Mouse (Mus musculus) stomach, postnatal 0 days (tissue): Measurements from ENCODE around the gene Sycn. TPM values are rescaled to one million over a fixed set of nuclear protein-coding genes. Genes with fewer than 3 reads are reported as not detected.
A peak's percentile ranks its signal among the peaks of the same experiment; 100 is the strongest.

ENCODE experiments used
- ATAC-seq: fragments of 200-750 bp; cut with Nextera tagmentation; 2 replicates; pipeline ENCODE4 v1.8.0; 2017; ENCODE audit not compliant: low FRiP score, low TSS enrichment
- DNase-seq: peaks from one replicate; pipeline ENCODE4 v3.0.0-alpha.2; 2016; ENCODE audit warnings: low spot score
- H3K27ac ChIP-seq: fragments of 300-500 bp; sonication (generic); replicated peaks from 2 replicates; pipeline ENCODE4 v1.5.1; 2014; ENCODE audit warnings: mild to moderate bottlenecking, control low read depth
- H3K27me3 ChIP-seq: fragments of 300-500 bp; sonication (generic); 2 replicates; pipeline ENCODE4 v1.6.1; 2014; ENCODE audit warnings: low read length; ENCODE audit not compliant: control insufficient read depth, insufficient read depth
- H3K36me3 ChIP-seq: fragments of 300-500 bp; sonication (generic); 2 replicates; pipeline ENCODE4 v1.6.1; 2014; ENCODE audit warnings: low read length, mixed read lengths; ENCODE audit not compliant: control insufficient read depth, insufficient read depth
- H3K4me1 ChIP-seq: fragments of 300-500 bp; sonication (generic); replicated peaks from 2 replicates; pipeline ENCODE4 v1.6.1; 2014; ENCODE audit warnings: antibody characterized with exemption; ENCODE audit not compliant: control insufficient read depth, insufficient read depth
- H3K4me2 ChIP-seq: fragments of 300-500 bp; sonication (generic); replicated peaks from 2 replicates; pipeline ENCODE4 v1.6.1; 2014; ENCODE audit warnings: low read depth, mild to moderate bottlenecking, control low read depth, moderate library complexity
- H3K4me3 ChIP-seq: fragments of 300-500 bp; sonication (generic); 2 replicates; pipeline ENCODE4 v1.5.1; 2014; ENCODE audit warnings: low read depth, low read length, control low read depth
- H3K9ac ChIP-seq: fragments of 300-500 bp; sonication (generic); 2 replicates; pipeline ENCODE4 v1.6.1; 2014; ENCODE audit warnings: mild to moderate bottlenecking, low read length, control low read depth, mixed read lengths
- H3K9me3 ChIP-seq: fragments of 300-500 bp; sonication (generic); 2 replicates; pipeline ENCODE4 v1.6.1; 2016; ENCODE audit warnings: low read length; ENCODE audit not compliant: control insufficient read depth
- CTCF ChIP-seq: IDR thresholded peaks from 2 replicates; pipeline ENCODE4 v1.5.1; 2016; ENCODE audit warnings: antibody characterized with exemption, low read depth, mild to moderate bottlenecking, moderate library complexity
- EP300 ChIP-seq: optimal IDR thresholded peaks from 2 replicates; pipeline ENCODE3; 2016; ENCODE audit warnings: antibody characterized with exemption
- WGBS: fragments of 180-500 bp; shearing (Covaris S2); extraction: QIAGEN DNeasy Blood & Tissue Kit; methylation state at CpG from one replicate; pipeline ENCODE4 v1.1.7; 2014; 5-methylcytosine and 5-hydroxymethylcytosine counted together
- polyA plus RNA-seq: library from polyadenylated mRNA; unstranded; fragments of >200 nt; fragmentation: Nextera tagmentation; extraction: Ambion mirVana; gene quantifications from 2 replicates; pipeline ENCODE4 v1.2.1, GENCODE M21; 2015

Sycn gene
- polyA plus RNA-seq, 1 experiment from 2014 or later: 87.6 TPM

GRCm38 (mm10) chr7:28562371-28562770 lies 21.7 kb downstream of the Sycn start:
- H3K36me3 ChIP-seq: peaks cover 27% of the 10 kb centered on the region
- H3K4me3 ChIP-seq: no peak overlapping the region
- TF ChIP-seq CTCF (no peak), EP300 (no peak)
- no peak overlapping the region for H3K4me2 ChIP-seq
- ATAC-seq: no peak
- no peak for DNase-seq
- no peaks in the 10 kb centered on the region for H3K9me3 ChIP-seq
- 86% methylated on average over 13 of the region's 13 CpGs for WGBS
- no peak overlapping the region for H3K27ac ChIP-seq
- H3K9ac ChIP-seq: no peak overlapping the region
- no peaks in the 10 kb centered on the region for H3K27me3 ChIP-seq
- H3K4me1 ChIP-seq: 0 out of 2 replicates have a peak, but pooled peaks cover 2% of the 10 kb centered on the region

DNA sequence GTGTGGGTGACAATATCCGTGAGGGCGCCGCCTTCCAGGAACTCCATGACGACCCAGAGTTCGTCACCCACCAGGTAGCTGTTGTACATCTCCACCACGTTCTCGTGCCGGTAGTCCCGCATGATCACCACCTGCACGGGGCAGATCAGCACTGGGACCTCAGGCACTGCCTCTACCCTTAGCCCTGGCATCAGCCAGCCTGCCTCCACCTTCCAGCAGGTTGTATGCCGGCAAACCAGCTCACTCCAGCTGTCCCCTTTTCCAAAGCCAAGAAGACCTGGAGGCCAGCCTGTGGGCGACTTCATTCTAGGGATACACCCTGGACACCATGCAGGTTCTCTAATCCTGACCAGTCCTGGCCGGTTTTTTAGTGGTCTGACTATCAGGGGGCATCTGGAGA lies 22.3 kb downstream of the Sycn start:
- H3K27ac ChIP-seq: no peak overlapping the region
- no peak overlapping the region for H3K9ac ChIP-seq
- H3K4me1 ChIP-seq: 0 out of 2 replicates have a peak, but pooled peaks cover 2% of the 10 kb centered on the region
- TF ChIP-seq CTCF (no peak), EP300 (no peak)
- no peak overlapping the region for H3K4me2 ChIP-seq
- ATAC-seq (no peak), DNase-seq (no peak)
- H3K9me3 ChIP-seq: no peaks in the 10 kb centered on the region
- 94% methylated on average over 13 of the region's 13 CpGs for WGBS
- no peaks in the 10 kb centered on the region for H3K27me3 ChIP-seq
- no peak overlapping the region for H3K4me3 ChIP-seq
- H3K36me3 ChIP-seq: peaks cover 31% of the 10 kb centered on the region

GRCm38 (mm10) chr7:28565407-28565806 lies 24.7 kb downstream of the Sycn start:
- Histone ChIP-seq H3K9ac (no peak overlapping the region), H3K4me3 (no peak overlapping the region), H3K4me2 (no peak overlapping the region), H3K4me1 (no peaks in the 10 kb centered on the region), H3K9me3 (no peaks in the 10 kb centered on the region), H3K27me3 (no peaks in the 10 kb centered on the region), H3K27ac (no peak overlapping the region), H3K36me3 (peaks cover 25% of the 10 kb centered on the region)
- WGBS: 93% methylated on average over 5 of the region's 5 CpGs
- ATAC-seq (no peak), DNase-seq (no peak)
- TF ChIP-seq CTCF (no peak), EP300 (no peak)

GRCm38 (mm10) chr7:28567539-28567938 lies 26.9 kb downstream of the Sycn start:
- Histone ChIP-seq H3K9me3 (no peaks in the 10 kb centered on the region), H3K36me3 (peaks cover 22% of the 10 kb centered on the region), H3K4me1 (peaks cover 13% of the 10 kb centered on the region), H3K27me3 (no peaks in the 10 kb centered on the region), H3K4me2 (no peak overlapping the region), H3K4me3 (no peak overlapping the region), H3K27ac (no peak overlapping the region), H3K9ac (no peak overlapping the region)
- ATAC-seq (no peak), DNase-seq (no peak)
- WGBS: 95% methylated on average over 4 of the region's 4 CpGs
- TF ChIP-seq CTCF (no peak), EP300 (no peak)

DNA sequence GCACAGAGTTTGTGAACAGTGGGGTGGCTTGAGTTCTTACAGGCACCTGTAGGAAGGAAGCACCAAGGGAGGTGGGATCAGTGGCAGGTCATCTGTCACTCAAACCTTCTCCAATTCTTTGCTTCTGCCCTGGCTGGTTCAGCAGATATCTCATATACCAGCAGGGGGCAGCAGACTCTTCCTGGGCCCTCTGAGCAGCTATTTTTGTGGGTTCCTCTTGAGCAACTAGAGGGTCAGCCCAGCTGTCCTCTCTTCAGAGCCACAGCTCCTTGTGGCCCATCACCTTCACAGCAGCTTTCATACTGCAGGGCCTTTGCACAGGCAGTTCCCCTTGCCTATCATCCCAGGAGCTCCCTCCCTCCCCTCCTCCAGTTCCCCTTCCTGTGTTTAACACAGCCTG lies 27.6 kb downstream of the Sycn start:
- TF ChIP-seq CTCF (peak; percentile 90), EP300 (no peak)
- no peaks in the 10 kb centered on the region for H3K9me3 ChIP-seq
- H3K27me3 ChIP-seq: no peaks in the 10 kb centered on the region
- no peak for ATAC-seq
- no peak overlapping the region for H3K4me3 ChIP-seq
- peaks cover 13% of the 10 kb centered on the region for H3K4me1 ChIP-seq
- DNase-seq: peak; percentile 72
- H3K36me3 ChIP-seq: peaks cover 20% of the 10 kb centered on the region
- H3K4me2 ChIP-seq: no peak overlapping the region
- peak overlapping the region; percentile 53; the same call in 1 of the 2 replicates for H3K27ac ChIP-seq
- H3K9ac ChIP-seq: no peak overlapping the region

GRCm38 (mm10) chr7:28570291-28570981 lies 29.8 kb downstream of the Sycn start:
- H3K9me3 ChIP-seq: no peaks in the 10 kb centered on the region
- peaks cover 15% of the 10 kb centered on the region for H3K4me1 ChIP-seq
- 34% methylated on average over 12 of the region's 12 CpGs for WGBS
- H3K9ac ChIP-seq: peak overlapping the region; percentile 41
- ATAC-seq: peak; percentile 93
- peak overlapping the region; percentile 43 for H3K4me2 ChIP-seq
- H3K27ac ChIP-seq: peak overlapping the region; percentile 96
- TF ChIP-seq EP300 (no peak), CTCF (peak; percentile 30)
- no peak overlapping the region for H3K4me3 ChIP-seq
- peaks cover 13% of the 10 kb centered on the region; the same call in 1 of the 2 replicates for H3K36me3 ChIP-seq
- H3K27me3 ChIP-seq: no peaks in the 10 kb centered on the region
- peak; percentile 97 for DNase-seq
